Mouse (Mus musculus): Measurements from ENCODE around the gene Rps11. TPM values are rescaled to one million over a fixed set of nuclear protein-coding genes. Genes with fewer than 3 reads are reported as not detected.

Rps11 gene
- polyA plus RNA-seq, 1 experiment from 2014 or later = 952 TPM

DNA sequence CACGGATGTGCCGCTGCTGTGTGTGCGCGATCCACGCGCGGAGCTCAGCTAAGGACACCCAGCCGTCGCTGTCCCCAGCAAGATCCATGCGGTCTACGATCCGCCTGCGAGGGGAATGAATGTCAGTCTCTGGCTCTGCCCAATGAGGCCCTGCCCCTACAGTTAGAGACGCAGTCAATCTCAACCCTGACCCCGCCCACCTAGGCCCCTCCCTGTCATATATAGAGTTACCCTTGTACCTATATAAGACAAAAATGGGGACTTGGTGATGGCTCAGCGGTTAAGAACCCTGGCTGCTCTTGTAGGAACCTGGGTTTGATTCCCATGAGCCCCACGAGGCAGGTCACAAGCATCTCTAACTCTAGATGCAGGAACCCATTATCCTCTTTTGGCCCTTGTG is 35.6 kb downstream of the Rps11 start:
- H3K4me1 ChIP-seq (replicated peaks; ENCODE audit: control insufficient read depth, insufficient read depth, low read length) = no peaks in the 10 kb centered on the region
- no peak for DNase-seq (ENCODE audit: low spot score)
- no peak for ATAC-seq (ENCODE audit: low FRiP score)
- no peak overlapping the region for H3K27ac ChIP-seq
- H3K9ac ChIP-seq = no peak overlapping the region
- no peak overlapping the region for H3K4me3 ChIP-seq (replicated peaks; ENCODE audit: low read length)
- 95% methylated on average over 17 of the region's 17 CpGs for WGBS
- no peaks in the 10 kb centered on the region for H3K9me3 ChIP-seq (ENCODE audit: control insufficient read depth, low read length)
- H3K36me3 ChIP-seq (replicated peaks; ENCODE audit: control insufficient read depth, insufficient read depth) = no peaks in the 10 kb centered on the region
- H3K4me2 ChIP-seq (replicated peaks) = no peak overlapping the region
- no peaks in the 10 kb centered on the region for H3K27me3 ChIP-seq (ENCODE audit: control insufficient read depth, insufficient read depth, low read length)

DNA sequence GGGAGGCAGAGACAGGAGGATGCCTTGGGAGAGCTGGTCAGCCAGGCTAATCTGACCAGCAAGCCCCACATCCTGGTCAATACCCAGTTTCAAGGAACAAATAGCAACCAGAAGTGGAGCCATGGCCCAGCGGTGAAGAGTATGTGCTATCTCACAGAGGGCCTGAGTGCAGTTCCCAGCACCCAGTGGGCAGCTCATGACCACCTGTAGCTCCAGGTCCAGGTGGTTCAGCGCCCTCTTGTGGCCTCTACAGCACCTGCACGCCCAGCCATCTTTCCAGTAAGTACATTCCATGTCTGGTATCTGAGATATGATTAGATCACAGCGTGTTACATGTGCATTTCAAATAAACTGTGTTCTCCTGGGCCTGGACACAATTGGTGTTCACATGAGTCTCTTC is 38.2 kb downstream of the Rps11 start:
- 77% methylated on average over 4 of the region's 4 CpGs for WGBS

DNA sequence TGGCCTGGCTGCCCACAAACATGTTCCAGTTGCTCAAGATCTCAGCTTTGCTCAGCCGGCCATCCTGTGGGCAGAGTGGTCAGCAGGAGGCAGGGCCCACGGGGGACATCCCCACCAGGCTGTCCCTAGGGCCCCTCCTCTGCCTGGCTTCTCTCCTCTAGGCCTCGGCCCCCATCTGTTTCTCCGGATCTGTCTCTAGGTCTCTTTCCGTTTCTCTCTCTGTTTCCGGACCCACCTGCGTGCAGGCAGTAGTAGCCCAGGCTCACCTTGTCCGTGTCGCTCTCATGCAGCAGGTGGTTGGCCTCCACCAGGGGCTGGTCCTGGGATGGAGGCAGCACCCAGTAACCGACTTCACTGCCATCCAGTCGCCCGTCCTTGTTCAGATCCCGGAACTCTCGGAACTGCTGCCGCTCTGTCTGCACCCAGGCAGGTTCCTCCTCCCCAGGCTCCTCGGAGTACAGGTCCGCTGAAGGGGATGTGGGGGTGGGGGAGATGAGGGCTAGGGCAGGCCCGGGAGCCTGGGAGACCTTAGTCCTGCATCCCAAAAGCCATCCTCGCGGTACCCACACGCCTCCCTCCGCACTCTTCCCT is 40.8 kb downstream of the Rps11 start:
- H3K27ac ChIP-seq = no peak overlapping the region
- H3K4me1 ChIP-seq (replicated peaks; ENCODE audit: control insufficient read depth, insufficient read depth, low read length) = no peaks in the 10 kb centered on the region
- no peak overlapping the region; the same call in 1 of the 2 replicates for H3K9ac ChIP-seq
- no peak for ATAC-seq (ENCODE audit: low FRiP score)
- H3K4me2 ChIP-seq (replicated peaks) = no peak overlapping the region
- H3K27me3 ChIP-seq (ENCODE audit: control insufficient read depth, insufficient read depth, low read length) = no peaks in the 10 kb centered on the region
- H3K9me3 ChIP-seq (ENCODE audit: control insufficient read depth, low read length) = no peaks in the 10 kb centered on the region
- no peak overlapping the region for H3K4me3 ChIP-seq (replicated peaks; ENCODE audit: low read length)
- no peak for DNase-seq (ENCODE audit: low spot score)
- H3K36me3 ChIP-seq (replicated peaks; ENCODE audit: control insufficient read depth, insufficient read depth) = no peaks in the 10 kb centered on the region; the same call in 1 of the 2 replicates
- WGBS = 79% methylated on average over 22 of the region's 22 CpGs

More for the DNA sequence above, 38.2 kb downstream of the Rps11 start:
- Histone ChIP-seq H3K4me2 (replicated peaks) (no peak overlapping the region), H3K36me3 (replicated peaks; ENCODE audit: control insufficient read depth, insufficient read depth) (no peaks in the 10 kb centered on the region), H3K4me3 (replicated peaks; ENCODE audit: low read length) (no peak overlapping the region), H3K9ac (no peak overlapping the region), H3K27me3 (ENCODE audit: control insufficient read depth, insufficient read depth, low read length) (no peaks in the 10 kb centered on the region), H3K27ac (no peak overlapping the region), H3K4me1 (replicated peaks; ENCODE audit: control insufficient read depth, insufficient read depth, low read length) (no peaks in the 10 kb centered on the region), H3K9me3 (ENCODE audit: control insufficient read depth, low read length) (no peaks in the 10 kb centered on the region)
- DNase-seq (ENCODE audit: low spot score) = no peak
- ATAC-seq (ENCODE audit: low FRiP score) = no peak

DNA sequence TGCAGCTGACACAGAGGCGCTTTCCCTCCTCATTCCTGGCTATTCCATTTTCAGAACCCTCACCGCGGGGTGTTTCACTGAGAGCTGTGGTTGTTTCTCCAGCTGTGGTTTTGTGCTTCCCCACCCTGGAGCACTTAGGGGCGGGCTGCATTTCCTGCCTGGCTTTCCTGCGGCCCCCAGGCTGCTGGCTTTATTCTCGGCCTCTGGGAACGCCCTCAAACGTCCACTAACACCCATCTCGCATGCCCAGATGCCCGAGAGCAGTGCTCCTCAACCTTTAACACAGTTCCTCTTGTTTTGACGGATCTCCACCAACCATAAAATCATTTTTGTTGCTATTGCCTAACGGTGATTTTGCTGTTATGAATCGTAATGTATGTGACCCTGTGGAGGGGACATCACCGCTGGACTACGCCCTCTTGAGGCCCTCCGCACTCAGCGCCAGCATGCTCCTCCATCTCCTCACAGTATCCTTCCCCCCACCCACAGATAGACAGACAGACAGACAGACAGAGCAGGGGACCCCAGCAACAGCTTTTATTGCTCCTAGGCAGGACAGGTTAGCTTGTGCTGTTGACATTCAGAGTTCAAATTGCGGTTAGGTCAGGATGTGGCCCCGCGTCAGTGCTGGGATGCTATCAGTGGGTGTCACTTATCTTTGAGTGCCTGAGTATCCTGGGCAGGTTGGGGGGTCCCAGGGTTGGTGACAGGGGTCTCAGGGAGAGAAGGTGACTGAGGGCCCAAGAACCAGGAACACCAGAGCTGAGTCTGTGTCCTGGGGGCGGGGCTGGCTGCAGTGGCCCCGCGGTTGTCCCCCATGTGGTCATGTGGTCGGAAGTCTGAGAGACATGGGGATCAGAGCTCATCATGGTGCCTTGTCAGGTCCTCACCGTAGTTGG is 41.6 kb downstream of the Rps11 start:
- Histone ChIP-seq H3K9me3 (ENCODE audit: control insufficient read depth, low read length) (no peaks in the 10 kb centered on the region), H3K27me3 (ENCODE audit: control insufficient read depth, insufficient read depth, low read length) (no peaks in the 10 kb centered on the region), H3K4me3 (replicated peaks; ENCODE audit: low read length) (no peak overlapping the region), H3K4me1 (replicated peaks; ENCODE audit: control insufficient read depth, insufficient read depth, low read length) (no peaks in the 10 kb centered on the region), H3K4me2 (replicated peaks) (no peak overlapping the region), H3K27ac (peak overlapping the region; percentile 28; the same call in 1 of the 2 replicates), H3K9ac (no peak overlapping the region), H3K36me3 (replicated peaks; ENCODE audit: control insufficient read depth, insufficient read depth) (peaks cover 2% of the 10 kb centered on the region; the same call in 1 of the 2 replicates)
- ATAC-seq (ENCODE audit: low FRiP score) = no peak
- DNase-seq (ENCODE audit: low spot score) = no peak
- WGBS = 70% methylated on average over 25 of the region's 25 CpGs

DNA sequence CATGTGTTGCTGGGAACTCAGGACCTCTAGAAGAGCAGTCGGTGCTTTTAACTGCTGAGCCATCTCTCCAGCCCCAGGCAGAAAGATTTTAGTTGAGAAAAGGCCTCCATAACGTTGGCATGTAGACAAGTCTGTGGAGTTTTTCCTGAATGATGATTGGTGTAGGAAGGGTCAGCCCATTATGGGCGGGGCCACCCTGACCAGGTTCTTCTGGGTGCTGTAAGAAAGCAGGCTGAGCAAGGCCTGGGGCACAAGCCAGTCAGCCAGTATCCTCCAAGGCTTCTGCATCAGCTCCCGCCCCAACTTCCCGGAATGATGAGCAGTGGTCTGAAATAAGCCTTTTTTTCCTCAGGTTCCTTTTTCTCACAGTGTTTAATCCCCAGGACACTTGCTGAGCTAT is 43.2 kb downstream of the Rps11 start:
- ATAC-seq (ENCODE audit: low FRiP score) (no peak), DNase-seq (ENCODE audit: low spot score) (no peak)
- no peak overlapping the region for H3K4me3 ChIP-seq (replicated peaks; ENCODE audit: low read length)
- peaks cover 13% of the 10 kb centered on the region; the same call in 1 of the 2 replicates for H3K36me3 ChIP-seq (replicated peaks; ENCODE audit: control insufficient read depth, insufficient read depth)
- no peaks in the 10 kb centered on the region for H3K4me1 ChIP-seq (replicated peaks; ENCODE audit: control insufficient read depth, insufficient read depth, low read length)
- no peaks in the 10 kb centered on the region for H3K9me3 ChIP-seq (ENCODE audit: control insufficient read depth, low read length)
- WGBS = 49% methylated on average over 5 of the region's 5 CpGs
- H3K27ac ChIP-seq = no peak overlapping the region
- no peak overlapping the region for H3K9ac ChIP-seq
- H3K27me3 ChIP-seq (ENCODE audit: control insufficient read depth, insufficient read depth, low read length) = no peaks in the 10 kb centered on the region
- no peak overlapping the region for H3K4me2 ChIP-seq (replicated peaks)

DNA sequence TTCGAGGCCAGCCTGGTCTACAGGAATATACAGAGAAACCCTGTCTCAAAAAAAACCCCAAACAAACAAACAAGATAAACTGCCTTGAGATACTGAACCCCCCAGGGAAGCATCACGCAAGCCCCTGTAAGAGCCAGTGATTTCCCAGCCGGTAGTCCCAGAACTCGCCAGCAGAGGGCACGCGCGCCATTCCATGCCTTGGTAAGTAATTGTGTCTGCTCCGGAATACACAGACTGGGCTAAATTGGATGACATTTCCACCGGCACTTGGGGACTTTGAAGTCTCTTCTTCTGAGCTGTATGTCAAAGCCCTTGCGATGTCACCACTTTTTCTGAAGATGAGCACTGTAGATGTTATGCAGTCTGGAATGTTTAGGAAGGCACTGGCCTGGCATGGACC is 44.4 kb downstream of the Rps11 start:
- H3K9me3 ChIP-seq (ENCODE audit: control insufficient read depth, low read length) = no peaks in the 10 kb centered on the region
- H3K4me3 ChIP-seq (replicated peaks; ENCODE audit: low read length) = no peak overlapping the region
- H3K36me3 ChIP-seq (replicated peaks; ENCODE audit: control insufficient read depth, insufficient read depth) = peaks cover 16% of the 10 kb centered on the region; the same call in 1 of the 2 replicates
- DNase-seq (ENCODE audit: low spot score) (peak; percentile 97), ATAC-seq (ENCODE audit: low FRiP score) (peak; percentile 63)
- H3K27me3 ChIP-seq (ENCODE audit: control insufficient read depth, insufficient read depth, low read length) = no peaks in the 10 kb centered on the region
- no peak overlapping the region for H3K27ac ChIP-seq
- H3K4me1 ChIP-seq (replicated peaks; ENCODE audit: control insufficient read depth, insufficient read depth, low read length) = no peaks in the 10 kb centered on the region
- WGBS = 2% methylated on average over 10 of the region's 10 CpGs
- no peak overlapping the region for H3K9ac ChIP-seq
- H3K4me2 ChIP-seq (replicated peaks) = no peak overlapping the region

DNA sequence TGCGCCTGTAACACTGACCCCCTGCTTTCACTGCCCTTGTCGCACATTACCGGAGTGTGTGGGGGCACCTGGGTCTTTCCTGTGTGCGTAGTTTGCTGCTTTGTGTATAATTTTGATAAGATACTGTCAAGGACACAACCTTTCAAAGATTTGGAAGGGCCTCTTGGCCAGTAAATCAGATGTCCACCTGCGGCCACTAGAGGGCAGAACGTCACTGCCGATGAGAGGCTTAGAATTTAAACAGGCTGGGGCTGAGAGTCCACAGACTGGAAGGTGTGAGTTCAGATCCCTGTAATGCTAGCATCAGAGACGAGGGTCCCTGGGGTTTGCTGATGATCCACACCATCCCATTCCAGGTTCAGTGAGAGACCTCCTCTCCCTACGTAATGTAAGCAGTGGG is 45.7 kb downstream of the Rps11 start:
- no peak overlapping the region for H3K27ac ChIP-seq
- H3K9me3 ChIP-seq (ENCODE audit: control insufficient read depth, low read length) = no peaks in the 10 kb centered on the region
- ATAC-seq (ENCODE audit: low FRiP score) (no peak), DNase-seq (ENCODE audit: low spot score) (peak; percentile 73)
- H3K4me2 ChIP-seq (replicated peaks) = no peak overlapping the region
- WGBS = 39% methylated on average over 9 of the region's 9 CpGs
- H3K36me3 ChIP-seq (replicated peaks; ENCODE audit: control insufficient read depth, insufficient read depth) = peaks cover 18% of the 10 kb centered on the region; the same call in 1 of the 2 replicates
- no peak overlapping the region for H3K9ac ChIP-seq
- no peaks in the 10 kb centered on the region for H3K4me1 ChIP-seq (replicated peaks; ENCODE audit: control insufficient read depth, insufficient read depth, low read length)
- H3K27me3 ChIP-seq (ENCODE audit: control insufficient read depth, insufficient read depth, low read length) = no peaks in the 10 kb centered on the region
- H3K4me3 ChIP-seq (replicated peaks; ENCODE audit: low read length) = no peak overlapping the region

DNA sequence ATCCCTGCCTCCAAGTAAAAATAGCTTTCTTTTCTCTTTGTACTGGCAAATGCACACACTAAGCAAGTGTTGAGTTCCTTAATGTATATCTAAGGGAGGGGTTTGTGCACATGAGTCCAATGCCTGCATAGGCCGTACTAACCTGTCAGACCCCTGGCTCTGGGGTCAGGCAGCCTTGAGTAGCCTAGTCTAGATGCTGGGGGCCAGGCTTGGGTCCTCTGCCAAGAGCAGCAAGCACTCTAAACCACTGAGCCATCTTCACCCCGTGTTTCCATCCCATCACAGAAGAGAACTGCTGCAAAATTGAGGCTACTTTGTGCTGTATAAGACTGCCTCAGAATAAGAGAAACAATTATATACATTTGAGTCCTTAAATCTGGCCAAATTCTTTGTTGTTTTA is 46.4 kb downstream of the Rps11 start:
- DNase-seq (ENCODE audit: low spot score) = no peak
- Histone ChIP-seq H3K9me3 (ENCODE audit: control insufficient read depth, low read length) (no peaks in the 10 kb centered on the region), H3K27ac (no peak overlapping the region), H3K36me3 (replicated peaks; ENCODE audit: control insufficient read depth, insufficient read depth) (peaks cover 18% of the 10 kb centered on the region; the same call in 1 of the 2 replicates), H3K9ac (no peak overlapping the region), H3K4me1 (replicated peaks; ENCODE audit: control insufficient read depth, insufficient read depth, low read length) (no peaks in the 10 kb centered on the region), H3K4me3 (replicated peaks; ENCODE audit: low read length) (no peak overlapping the region), H3K27me3 (ENCODE audit: control insufficient read depth, insufficient read depth, low read length) (no peaks in the 10 kb centered on the region), H3K4me2 (replicated peaks) (no peak overlapping the region)
- no peak for ATAC-seq (ENCODE audit: low FRiP score)
- 98% methylated on average over 2 of the region's 2 CpGs for WGBS

DNA sequence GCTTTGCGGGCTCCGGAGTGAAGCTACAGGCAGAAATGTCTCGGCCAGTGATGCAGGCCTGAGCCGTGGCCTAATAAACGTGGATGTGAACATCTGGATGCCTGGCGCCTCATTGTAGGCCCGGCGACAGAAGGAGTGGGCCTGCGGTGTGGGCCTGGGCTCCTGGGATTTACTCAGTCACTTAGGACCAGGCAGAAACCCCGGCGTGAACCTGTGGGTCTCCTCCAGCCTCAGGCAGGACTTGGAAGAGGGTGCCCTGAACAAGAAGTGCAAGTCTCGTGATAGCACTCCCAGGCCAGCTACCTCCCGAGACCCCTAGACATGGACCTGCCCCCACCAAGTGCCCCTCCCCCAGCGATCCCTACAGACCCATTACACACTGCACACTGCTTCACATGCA is 46.9 kb downstream of the Rps11 start:
- Histone ChIP-seq H3K4me1 (replicated peaks; ENCODE audit: control insufficient read depth, insufficient read depth, low read length) (no peaks in the 10 kb centered on the region), H3K9ac (no peak overlapping the region), H3K9me3 (ENCODE audit: control insufficient read depth, low read length) (no peaks in the 10 kb centered on the region), H3K4me2 (replicated peaks) (no peak overlapping the region), H3K4me3 (replicated peaks; ENCODE audit: low read length) (no peak overlapping the region), H3K27me3 (ENCODE audit: control insufficient read depth, insufficient read depth, low read length) (no peaks in the 10 kb centered on the region), H3K27ac (no peak overlapping the region), H3K36me3 (replicated peaks; ENCODE audit: control insufficient read depth, insufficient read depth) (peaks cover 18% of the 10 kb centered on the region; the same call in 1 of the 2 replicates)
- WGBS = 88% methylated on average over 14 of the region's 14 CpGs
- DNase-seq (ENCODE audit: low spot score) (no peak), ATAC-seq (ENCODE audit: low FRiP score) (no peak)
